Mouse (Mus musculus) liver, adult 2 months (tissue): Measurements from ENCODE around the gene Dag1.

Source experiments
- CTCF ChIP-seq: fragments of 200-500 bp; IDR thresholded peaks from 2 replicates; pipeline ENCODE4 v1.5.1; 2011; ENCODE audit warnings: low read depth, low read length, control low read depth
- POLR2A ChIP-seq: fragments of 200-500 bp; IDR thresholded peaks from 2 replicates; pipeline ENCODE4 v1.6.1; 2011; ENCODE audit warnings: low read length, control low read depth; ENCODE audit not compliant: insufficient read depth; ENCODE audit errors: extremely low read depth

DNA sequence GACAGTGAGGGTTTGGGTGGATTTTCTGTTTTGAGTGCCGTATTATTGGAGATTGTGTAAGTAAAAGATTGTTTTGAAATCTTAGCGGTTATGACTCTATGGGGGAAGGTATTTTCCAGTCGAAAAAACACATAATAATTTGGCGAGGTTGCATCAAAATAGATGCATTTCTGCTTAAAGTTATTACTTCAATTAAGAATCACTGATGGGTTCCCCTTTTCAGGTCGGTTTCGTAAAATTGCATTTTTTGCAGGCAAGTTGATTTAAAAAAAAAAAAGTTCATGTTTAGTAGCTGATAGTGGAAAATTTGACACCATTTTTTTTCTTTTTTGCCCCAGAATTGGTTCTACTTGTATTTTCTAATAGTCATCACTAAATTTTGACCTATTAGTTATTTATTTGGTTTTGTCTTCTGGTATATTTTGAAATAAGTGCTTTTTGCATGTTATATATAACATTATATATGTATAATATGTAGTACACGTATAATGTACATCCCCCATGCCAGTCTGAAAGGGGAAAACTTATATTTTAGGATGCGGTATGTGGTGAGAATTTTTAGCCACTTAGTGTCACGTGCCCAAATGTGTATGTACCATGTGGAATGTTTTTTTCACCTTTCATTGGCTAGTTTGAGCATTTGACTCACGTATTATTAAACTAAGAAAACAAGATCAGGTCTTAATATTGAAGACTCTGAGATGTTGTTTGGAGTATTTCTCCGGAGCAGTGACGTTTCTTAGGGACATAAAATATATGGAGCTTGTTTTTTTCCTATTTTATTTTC lies 43.5 kb upstream of the Dag1 start:
- TF ChIP-seq CTCF: no peak
- TF ChIP-seq POLR2A: no peak
